Mouse (Mus musculus) liver, embryonic 14.5 days (tissue): ENCODE measurements at regions not wholly inside any gene's neighbourhood (a gene's known extent, or its start where the extent isn't known, plus 50 kb on each side); places are given as distances from the start of the nearest gene placed in this dataset.

Source experiments
- ATAC-seq: fragments of 200-750 bp; cut with Nextera tagmentation; 2 replicates; pipeline ENCODE4 v1.8.0; 2017; ENCODE audit warnings: moderate number of reproducible peaks, mild to moderate bottlenecking, moderate library complexity; ENCODE audit not compliant: insufficient read depth
- DNase-seq, 3 experiments: peaks; one replicate each; pipeline ENCODE4 v3.0.0-alpha.2; 2012 to 2013; ENCODE audit warnings: low read depth in 3 of 3, low spot score in 3 of 3
- H3K27ac ChIP-seq: fragments of 300-500 bp; sonication (generic); 2 replicates; pipeline ENCODE4 v1.5.1; 2014; ENCODE audit warnings: moderate library complexity, mild to moderate bottlenecking, control low read depth, inconsistent platforms
- H3K27me3 ChIP-seq: fragments of 300-500 bp; sonication (generic); 2 replicates; pipeline ENCODE4 v1.6.1; 2014; ENCODE audit warnings: mild to moderate bottlenecking, low read length, moderate library complexity; ENCODE audit not compliant: control insufficient read depth, insufficient read depth
- H3K36me3 ChIP-seq: fragments of 300-500 bp; sonication (generic); replicated peaks from 2 replicates; pipeline ENCODE4 v1.6.1; 2014; ENCODE audit warnings: low read depth; ENCODE audit not compliant: control insufficient read depth, insufficient read depth
- H3K4me1 ChIP-seq, 2 experiments: fragments of 200-500 bp in 1 of 2; fragments of 300-500 bp in 1 of 2; sonication (generic) in 1 of 2; replicated peaks; 2 replicates each; pipeline ENCODE4 v1.6.1; 2012 to 2014; ENCODE audit warnings: antibody characterized with exemption in 1 of 2, inconsistent platforms in 1 of 2, low read length in 1 of 2; ENCODE audit not compliant: control insufficient read depth in 2 of 2, insufficient read depth in 2 of 2
- H3K4me2 ChIP-seq: fragments of 300-500 bp; sonication (generic); 2 replicates; pipeline ENCODE4 v1.6.1; 2014; ENCODE audit warnings: low read depth, mild to moderate bottlenecking, control low read depth, moderate library complexity
- H3K4me3 ChIP-seq, 2 experiments: fragments of 200-500 bp in 1 of 2; fragments of 300-500 bp in 1 of 2; sonication (generic) in 1 of 2; 2 replicates each; pipeline ENCODE4 v1.5.1; 2012 to 2014; ENCODE audit warnings: low read depth in 2 of 2, low read length in 2 of 2, mild to moderate bottlenecking in 2 of 2, control low read depth in 1 of 2, inconsistent platforms in 1 of 2, moderate library complexity in 1 of 2; ENCODE audit not compliant: insufficient read depth in 1 of 2
- H3K9ac ChIP-seq: fragments of 300-500 bp; sonication (generic); replicated peaks from 2 replicates; pipeline ENCODE4 v1.6.1; 2014; ENCODE audit warnings: mild to moderate bottlenecking, control low read depth, moderate library complexity
- H3K9me3 ChIP-seq: fragments of 300-500 bp; sonication (generic); 2 replicates; pipeline ENCODE4 v1.6.1; 2016; ENCODE audit warnings: low read length, mixed read lengths; ENCODE audit not compliant: control insufficient read depth
- CTCF ChIP-seq: IDR thresholded peaks from 2 replicates; pipeline ENCODE4 v1.5.1; 2016; ENCODE audit warnings: antibody characterized with exemption, low read depth, control low read depth
- EP300 ChIP-seq: IDR thresholded peaks from 2 replicates; pipeline ENCODE4 v1.6.1; 2016; ENCODE audit warnings: antibody characterized with exemption, low read depth
- WGBS: fragments of 180-500 bp; shearing (Covaris S2); extraction: QIAGEN DNeasy Blood & Tissue Kit; methylation state at CpG from one replicate; pipeline ENCODE4 v1.1.7; 2014; ENCODE audit not compliant: insufficient replicate concordance; 5-methylcytosine and 5-hydroxymethylcytosine counted together

GRCm38 (mm10) chr16:46574221-46574620 lies 75.9 kb upstream of the Nectin3 start:
- Histone ChIP-seq H3K4me3 (no peak overlapping the region), H3K9me3 (no peaks in the 10 kb centered on the region), H3K27me3 (no peaks in the 10 kb centered on the region), H3K36me3 (no peaks in the 10 kb centered on the region), H3K4me1 (no peaks in the 10 kb centered on the region), H3K9ac (no peak overlapping the region), H3K27ac (no peak overlapping the region), H3K4me2 (no peak overlapping the region)
- 55% methylated on average over 6 of the region's 6 CpGs for WGBS
- ATAC-seq = no peak
- DNase-seq = no peak
- TF ChIP-seq CTCF = no peak
- no peak for TF ChIP-seq EP300

DNA sequence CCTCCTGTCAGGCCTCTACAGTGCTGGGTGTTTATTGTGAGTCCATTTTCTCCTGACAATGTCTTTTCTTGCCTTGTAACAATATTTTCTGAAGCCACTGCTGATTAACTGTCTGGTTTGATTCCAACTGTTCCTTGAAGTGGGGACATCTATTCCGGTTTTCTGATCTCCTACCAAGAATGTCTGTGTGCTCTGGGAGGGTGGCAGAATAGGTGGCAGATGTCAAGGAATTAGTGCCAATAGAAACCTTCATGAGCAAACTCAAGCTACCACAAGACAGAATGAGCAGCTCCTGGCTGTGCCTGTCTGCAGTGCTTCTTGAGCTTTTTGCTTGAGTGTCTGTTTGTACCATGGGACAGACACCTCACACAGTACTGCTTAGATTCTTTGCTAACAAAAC lies 69.1 kb upstream of the Nectin3 start:
- Histone ChIP-seq H3K4me1 (no peaks in the 10 kb centered on the region), H3K9me3 (no peaks in the 10 kb centered on the region), H3K36me3 (no peaks in the 10 kb centered on the region), H3K4me2 (no peak overlapping the region), H3K9ac (no peak overlapping the region), H3K27me3 (no peaks in the 10 kb centered on the region), H3K4me3 (no peak overlapping the region), H3K27ac (no peak overlapping the region)
- WGBS = 52% methylated on average over 1 of the region's 1 CpGs
- ATAC-seq (no peak), DNase-seq (no peak)
- TF ChIP-seq CTCF = no peak
- no peak for TF ChIP-seq EP300

DNA sequence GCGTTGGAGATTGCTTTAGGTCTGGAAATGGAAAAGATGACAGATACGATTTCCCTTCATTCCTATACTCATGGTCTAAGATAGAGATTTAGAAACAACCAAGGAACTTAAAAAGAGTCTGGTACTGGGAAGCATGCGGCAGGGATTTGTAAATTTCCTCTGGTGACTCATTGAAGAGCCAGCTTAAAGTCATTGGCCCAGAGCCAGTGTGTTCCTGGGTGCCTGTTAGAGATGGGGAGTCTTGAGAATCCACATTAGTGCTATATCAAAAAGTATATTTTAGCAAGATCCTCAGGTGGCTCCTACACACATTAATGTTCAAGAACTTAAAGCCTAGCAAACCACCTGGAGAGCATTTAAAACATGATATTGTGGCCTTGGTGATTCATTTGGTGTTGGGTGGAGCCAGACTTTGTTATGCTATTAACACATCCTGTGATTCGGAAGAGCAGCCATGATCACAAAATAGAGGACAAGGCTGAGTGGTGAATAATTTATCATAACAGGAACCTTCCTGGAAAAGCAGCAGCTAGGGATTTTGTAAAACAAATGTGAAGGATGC lies 67.8 kb upstream of the Nectin3 start:
- no peak overlapping the region for H3K4me2 ChIP-seq
- DNase-seq = no peak
- 59% methylated on average over 4 of the region's 4 CpGs for WGBS
- no peaks in the 10 kb centered on the region for H3K4me1 ChIP-seq
- no peaks in the 10 kb centered on the region for H3K36me3 ChIP-seq
- TF ChIP-seq CTCF = no peak
- TF ChIP-seq EP300 = no peak
- H3K9me3 ChIP-seq = no peaks in the 10 kb centered on the region
- ATAC-seq = no peak
- no peak overlapping the region for H3K4me3 ChIP-seq
- H3K27me3 ChIP-seq = no peaks in the 10 kb centered on the region
- no peak overlapping the region for H3K27ac ChIP-seq
- no peak overlapping the region for H3K9ac ChIP-seq

GRCm38 (mm10) chr16:46557281-46557680 lies 59.0 kb upstream of the Nectin3 start:
- Histone ChIP-seq H3K4me1 (no peaks in the 10 kb centered on the region), H3K36me3 (no peaks in the 10 kb centered on the region), H3K9me3 (no peaks in the 10 kb centered on the region), H3K4me2 (no peak overlapping the region), H3K9ac (no peak overlapping the region), H3K27ac (no peak overlapping the region), H3K4me3 (no peak overlapping the region), H3K27me3 (no peaks in the 10 kb centered on the region)
- DNase-seq (no peak), ATAC-seq (no peak)
- TF ChIP-seq CTCF (no peak), EP300 (no peak)
- WGBS = 59% methylated on average over 3 of the region's 3 CpGs

DNA sequence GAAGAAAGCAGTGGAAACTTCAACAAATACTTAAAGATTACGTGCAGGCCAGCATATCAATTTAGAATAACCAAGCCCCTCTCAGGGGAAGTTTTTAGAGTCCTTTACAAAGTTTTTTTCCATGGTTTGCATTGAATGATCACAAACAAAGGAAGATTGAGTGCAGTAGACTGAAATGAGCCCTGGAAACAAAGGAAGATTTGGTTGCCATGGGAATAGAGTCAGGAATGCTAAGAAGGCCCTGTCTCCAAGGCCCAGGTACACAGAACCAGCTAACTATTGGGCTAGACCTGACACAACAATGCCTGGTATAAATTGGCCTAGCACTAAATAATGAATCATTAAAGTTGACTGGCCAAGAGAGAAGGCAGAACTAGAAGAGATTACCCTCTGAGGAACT lies 49.9 kb upstream of the Nectin3 start:
- no peak for TF ChIP-seq EP300
- no peak for TF ChIP-seq CTCF
- 52% methylated on average over 1 of the region's 1 CpGs for WGBS

More for the DNA sequence above, 49.9 kb upstream of the Nectin3 start:
- Histone ChIP-seq H3K36me3 (no peaks in the 10 kb centered on the region), H3K9me3 (no peaks in the 10 kb centered on the region), H3K9ac (no peak overlapping the region), H3K27me3 (no peaks in the 10 kb centered on the region), H3K27ac (no peak overlapping the region), H3K4me2 (no peak overlapping the region), H3K4me1 (no peaks in the 10 kb centered on the region), H3K4me3 (no peak overlapping the region)
- DNase-seq (no peak), ATAC-seq (no peak)
